Mouse (Mus musculus) ovary, adult 18-20 months (tissue): ENCODE results near the gene Srp68.

Source experiments
- DNase-seq: peaks from one replicate; pipeline ENCODE4 v3.0.0; 2022; ENCODE audit warnings: low spot score, mixed read lengths

Gene Srp68

DNA sequence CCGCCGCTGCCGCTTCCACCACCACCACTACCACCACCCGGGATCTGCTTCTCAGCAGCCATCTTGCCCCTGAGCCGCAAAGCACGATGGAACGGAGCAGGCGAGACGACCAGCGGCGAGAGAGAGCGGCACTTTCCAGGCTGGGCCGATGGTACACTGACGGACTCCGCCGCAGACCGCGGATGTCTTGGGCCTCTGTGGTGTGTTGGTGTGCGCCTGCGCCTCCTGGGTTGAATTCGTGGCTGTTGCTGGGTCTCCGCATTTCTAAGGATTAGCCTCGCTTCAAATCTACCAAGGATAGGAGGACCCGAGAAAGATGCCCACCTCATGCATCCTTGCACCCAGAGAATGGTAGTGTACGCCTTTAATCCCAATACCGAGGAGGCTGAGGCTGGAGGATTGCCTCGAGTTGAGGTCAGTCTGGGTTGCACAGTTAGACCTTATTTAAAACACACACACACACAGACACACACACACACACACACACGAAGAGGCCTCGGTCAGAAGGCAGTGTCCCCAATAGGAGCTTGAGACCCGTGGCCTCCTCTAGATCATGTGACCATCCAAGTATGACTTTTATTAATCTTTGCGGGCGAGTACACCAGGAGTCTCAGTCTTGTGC, at the start of gene Srp68:
TSS of gene Srp68 (minus strand) at position 173 of the 622 bp plus-strand sequence.
- DNase-seq: peak; percentile 87

DNA sequence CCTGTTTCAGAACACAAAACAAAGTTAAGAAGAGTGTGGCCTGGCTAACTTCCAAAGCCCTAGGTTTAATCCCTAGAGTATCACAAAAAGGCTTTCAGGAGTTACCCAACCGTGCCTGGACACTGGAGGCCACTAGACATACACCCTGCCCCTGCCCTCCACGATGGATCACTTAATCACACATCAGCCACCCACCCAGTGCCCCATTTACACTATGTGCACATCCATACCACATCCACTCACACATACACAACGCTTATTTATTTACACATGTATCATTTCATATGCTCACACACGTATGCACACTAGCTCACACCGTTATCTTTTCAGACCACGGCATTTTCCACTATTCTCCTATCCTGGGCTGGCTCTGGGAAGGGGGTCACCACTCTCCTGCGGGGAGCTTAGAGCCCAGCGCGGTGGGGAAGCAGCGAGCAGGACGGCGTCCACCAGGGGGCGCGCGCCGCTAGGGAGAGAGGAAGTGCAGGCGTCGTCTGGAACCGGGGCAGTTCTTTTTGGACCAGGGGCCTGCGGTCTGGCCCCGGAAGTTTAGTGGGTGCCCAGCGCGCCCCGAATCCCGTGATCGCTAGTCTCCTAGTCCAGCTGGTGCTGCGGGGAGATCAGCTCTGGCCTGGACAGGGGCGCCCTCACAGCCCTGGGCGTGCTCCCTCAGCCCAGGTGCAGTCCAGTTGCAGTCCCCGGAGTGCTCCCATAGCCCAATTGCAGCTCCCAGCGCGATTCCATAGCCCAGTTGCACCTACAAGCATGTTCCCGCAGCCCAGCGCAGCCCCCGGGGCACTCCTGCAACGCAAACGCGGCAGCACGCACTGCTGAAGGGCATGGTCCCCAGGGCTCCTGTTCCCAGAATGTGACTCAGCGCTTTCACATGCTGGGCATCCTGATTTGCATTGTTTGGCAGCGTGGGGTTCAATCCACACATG, 45.0 kb upstream of the Srp68 start:
- peak; percentile 54 for DNase-seq

DNA sequence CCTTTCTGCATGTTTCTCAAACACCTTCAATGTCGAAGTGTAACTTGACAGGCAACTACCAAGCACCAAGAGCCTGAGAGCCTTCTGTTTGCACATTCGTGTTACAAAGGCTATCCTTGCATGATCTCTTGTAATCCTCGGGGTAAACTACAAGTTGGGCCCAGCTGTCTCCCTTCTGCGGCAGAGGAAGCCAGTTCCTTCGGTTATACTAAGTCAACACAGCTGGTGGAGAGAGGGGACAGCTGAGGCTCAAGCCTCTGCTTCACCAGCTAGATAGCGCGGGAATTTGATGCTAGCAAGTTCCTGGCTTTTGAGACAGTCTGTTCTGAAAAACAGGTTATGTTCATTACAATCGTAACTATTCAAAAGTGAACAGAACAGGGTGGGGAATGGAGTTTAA, 38.3 kb upstream of the Srp68 start:
- no peak for DNase-seq

DNA sequence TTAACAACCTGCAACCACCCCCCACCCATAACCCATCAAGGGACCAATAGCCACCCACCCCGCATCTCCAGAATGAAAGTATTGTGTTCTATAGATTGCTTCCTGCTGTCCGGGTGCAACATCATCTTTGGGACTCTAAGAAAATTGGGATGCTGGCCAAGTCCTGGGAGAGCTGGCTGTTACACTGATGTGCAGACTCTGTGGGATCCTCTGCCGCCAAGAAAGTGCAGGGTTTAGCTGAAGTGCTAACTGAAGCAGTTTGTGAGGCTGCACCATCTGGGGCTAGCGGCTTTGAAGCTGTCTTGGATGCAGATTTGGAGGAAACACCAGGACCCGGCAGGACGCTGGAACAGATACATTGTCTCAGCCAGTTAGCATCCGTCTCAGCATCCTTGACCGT, 37.2 kb upstream of the Srp68 start:
- no peak for DNase-seq

DNA sequence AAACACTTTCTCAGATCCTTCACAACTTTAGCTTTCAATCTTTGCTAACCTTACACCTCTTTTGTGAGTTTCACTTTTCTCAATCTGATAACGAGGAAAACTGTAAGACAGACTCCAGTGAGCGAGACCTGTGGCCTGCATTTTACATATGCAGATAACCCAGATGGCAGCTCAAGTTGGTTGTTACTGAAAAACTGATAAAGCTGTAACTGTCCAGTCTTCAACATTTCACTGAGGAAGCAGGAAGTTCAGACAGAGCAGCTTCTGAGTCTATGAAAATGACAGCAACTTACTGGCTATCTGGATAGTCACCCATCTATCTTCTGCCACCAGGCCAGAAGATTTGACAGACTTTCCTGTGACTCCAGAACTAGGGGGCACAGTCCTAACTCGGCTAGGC, 35.6 kb upstream of the Srp68 start:
- DNase-seq: no peak

DNA sequence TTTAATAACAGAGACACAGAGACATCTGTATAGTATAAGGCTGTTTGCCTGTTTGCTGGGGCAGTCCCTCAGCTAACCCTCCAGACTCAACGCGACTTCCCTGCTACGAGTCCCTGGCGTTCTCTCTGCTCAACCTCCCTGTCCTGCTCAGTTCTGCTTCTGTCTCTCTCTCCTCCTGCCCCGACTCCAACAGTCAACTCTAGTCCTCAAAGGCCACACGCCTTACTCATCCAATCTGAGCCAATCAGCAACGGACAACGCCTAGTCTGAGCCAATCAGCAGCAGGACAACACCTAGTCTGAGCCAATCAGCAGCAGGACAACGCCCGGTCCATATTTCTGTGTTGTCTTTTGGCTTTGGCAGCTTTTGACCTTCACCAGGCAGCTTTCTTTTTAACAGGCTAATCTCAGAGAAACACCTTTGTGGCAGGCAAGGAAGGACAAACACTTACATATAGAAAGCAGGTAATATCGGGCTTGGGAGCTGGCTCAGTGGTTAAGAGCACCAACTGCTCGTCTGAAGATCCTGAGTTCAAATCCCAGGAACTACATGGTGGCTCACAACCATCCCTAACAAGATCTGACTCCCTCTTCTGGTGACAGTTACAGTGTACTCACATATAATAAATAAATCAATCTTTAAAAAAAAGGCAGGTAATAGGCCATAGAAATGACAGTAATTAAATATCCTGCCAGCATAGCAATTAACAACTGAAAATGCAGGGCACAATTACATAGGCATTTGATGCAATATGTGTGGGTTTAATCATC, 33.9 kb upstream of the Srp68 start:
- no peak for DNase-seq

DNA sequence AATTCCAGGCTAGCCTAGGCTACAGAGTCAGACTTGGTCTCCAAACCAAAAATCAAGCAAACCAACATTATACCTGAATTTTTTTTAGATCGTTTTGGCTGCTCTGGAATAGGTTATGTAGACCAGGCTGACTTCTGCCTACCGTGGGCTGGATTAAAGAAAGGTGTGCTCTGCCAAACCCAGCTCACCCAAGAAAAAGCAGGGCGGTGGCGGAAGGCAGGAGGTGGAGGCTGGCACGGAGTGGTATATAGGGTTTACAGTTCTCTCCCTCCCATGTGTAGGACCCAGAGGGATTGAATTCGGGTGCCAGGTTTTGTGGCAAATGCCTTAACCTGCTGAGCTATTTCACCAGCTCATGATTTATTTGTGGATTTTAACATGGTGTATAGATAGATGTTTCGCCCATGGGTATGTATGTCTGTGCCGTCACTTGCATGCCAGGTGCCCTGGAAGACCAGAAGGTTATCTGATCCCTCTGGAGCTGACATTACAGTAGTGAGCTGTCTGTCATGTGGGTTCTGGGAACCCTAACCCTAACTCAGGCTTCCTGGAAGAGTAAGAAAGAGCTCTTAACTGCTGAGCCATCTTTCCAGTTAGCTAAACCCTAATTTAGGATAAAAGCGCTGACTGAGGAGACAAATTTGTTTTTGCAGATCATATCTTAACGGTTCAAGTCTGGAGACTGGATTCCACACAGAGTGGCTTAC, 33.2 kb upstream of the Srp68 start, which contains the start of gene Exoc7:
TSS of gene Exoc7 (minus strand) at position 215 of the 707 bp plus-strand sequence.
- no peak for DNase-seq

DNA sequence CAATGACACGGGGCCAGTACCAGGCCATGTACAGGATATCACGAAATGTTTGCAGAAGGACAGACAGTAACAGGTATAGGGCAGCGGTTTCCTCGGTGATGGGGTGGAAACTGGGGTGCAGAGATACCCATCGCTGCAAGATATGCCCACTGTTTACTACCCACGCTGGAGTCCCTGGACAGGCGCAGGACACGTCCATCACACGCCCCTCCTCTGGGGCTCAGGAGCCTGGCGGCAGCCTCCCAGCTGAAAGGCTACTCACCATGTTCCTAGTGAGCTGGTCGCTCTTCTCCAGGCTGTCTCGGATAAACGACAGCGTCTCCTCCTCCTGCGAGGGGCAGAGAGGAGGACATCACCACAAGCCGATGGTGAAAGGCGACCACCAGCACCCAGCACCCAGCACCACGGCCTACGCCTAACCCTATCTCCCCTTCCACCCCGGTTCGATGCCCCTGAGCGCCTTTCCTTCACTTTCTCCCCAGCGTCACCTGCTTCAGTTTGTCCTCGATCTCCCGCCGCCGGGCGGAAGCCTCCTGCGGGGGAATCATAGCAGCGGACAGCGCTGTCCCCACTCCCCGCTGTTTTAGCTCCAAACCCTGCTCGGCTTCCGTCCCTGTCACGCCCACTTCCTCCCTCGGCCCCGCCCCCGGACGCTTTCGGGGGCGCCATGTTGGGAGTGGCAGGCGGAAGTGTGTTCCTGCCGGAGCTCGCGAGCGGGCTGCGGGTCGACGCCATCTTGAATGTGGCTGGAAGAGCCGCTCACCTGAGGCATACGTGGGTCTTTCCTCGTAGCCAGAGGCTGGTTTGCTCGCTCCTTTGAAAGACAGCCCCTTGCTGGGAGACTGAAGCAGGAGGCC, 32.3 kb upstream of the Srp68 start:
- peak; percentile 83 for DNase-seq

DNA sequence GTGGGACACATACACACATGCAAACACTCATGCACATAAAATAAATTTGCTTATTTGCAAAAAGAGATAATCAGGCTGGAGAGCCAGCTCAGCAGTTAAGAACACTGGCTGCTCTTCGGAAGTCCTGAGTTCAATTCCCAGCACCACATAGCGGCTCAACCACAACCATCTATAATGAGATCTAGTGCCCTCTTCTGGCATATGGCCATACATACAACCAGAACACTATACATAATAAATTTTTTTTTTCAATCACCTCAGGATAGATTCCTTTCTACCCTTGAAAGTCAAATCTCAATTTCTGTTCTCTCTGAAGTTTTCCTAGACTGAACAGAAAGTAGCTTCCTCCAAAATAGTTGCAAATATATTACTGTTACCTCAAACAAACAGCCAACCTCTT, 31.4 kb upstream of the Srp68 start:
- no peak for DNase-seq

DNA sequence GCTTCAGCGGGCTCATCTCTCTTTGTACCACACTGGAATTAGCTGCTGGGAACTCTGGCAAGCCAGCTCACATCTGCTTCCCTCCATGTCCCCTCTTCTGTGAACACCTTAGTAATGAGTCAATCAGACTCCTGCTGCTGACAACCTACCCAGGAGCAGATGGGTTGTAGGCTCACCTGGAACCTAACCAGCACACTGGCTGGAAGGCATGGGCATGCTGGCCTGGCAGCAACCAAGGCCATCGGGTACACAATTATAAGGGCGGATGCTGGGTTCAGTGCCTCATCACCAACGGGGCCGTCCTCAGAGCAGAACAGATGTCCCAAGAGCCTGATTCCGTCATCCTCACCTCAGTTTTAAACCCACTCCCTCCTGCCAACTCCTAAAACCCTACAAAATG, 24.6 kb upstream of the Srp68 start:
- DNase-seq: no peak

DNA sequence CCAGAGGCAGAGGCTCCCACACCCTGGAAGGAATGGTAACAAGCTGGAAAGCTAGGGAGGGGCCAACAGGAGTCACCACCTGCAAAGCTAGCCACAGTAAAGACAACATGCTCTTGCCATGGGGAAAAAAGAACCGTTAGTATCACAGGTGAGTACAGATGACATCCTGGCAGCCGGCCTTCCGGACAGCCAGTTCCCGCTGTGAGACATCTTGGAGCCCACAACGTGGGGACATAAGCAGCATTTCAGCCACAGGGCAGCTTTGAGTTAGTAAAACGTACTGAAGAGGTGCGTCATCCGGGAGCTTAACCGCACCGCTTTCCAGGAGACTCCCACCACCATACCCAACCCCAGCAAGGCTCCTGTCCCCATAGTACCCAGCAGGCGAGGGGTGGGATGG, 24.2 kb upstream of the Srp68 start:
- no peak for DNase-seq

DNA sequence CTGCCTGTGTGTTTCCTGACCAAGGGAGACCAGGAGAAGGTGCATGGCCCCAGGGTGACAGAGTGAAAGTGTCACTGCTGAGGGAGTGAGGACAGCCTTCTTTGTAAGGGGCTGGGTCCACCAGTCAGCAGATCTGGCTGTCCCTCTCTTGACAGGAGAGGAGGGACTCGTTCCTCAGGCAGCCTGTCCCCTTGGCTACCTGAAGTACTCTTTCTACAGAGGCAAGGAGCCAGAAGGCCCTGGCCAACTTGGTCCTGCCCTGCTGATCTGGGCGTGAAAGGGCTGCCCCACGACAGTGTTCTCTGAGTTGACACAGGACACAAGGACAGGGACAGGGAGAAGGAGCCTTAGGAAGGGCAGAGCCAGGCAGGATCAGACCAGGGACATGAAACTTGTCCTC, 23.0 kb upstream of the Srp68 start:
- no peak for DNase-seq

DNA sequence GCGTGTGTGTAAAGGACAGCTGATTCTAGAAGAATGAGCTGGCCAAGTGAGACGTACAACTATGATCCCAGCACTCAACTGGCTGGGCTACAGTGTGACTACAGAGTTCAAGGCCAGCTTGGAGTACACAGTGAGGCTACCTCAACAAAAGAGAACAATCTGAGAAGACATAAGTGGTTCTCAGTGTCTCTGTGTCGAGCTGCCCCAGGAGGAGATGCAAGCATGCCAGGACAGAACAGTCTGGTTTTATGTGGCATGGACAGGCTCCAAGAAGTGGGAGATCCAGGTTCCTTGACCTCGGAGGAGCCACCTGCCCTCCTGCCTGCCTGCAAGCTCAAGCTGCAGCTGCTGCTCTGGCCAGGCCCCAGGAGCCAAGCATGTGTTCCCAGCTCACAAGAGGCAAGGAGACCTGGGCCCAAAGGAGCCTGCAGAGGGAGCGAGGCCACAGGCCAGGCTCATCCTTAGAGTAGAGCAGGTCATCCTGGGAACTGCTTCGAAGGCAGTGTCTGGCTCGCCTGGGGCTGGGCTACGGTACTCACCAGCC, 22.2 kb upstream of the Srp68 start:
- DNase-seq: peak; percentile 43

DNA sequence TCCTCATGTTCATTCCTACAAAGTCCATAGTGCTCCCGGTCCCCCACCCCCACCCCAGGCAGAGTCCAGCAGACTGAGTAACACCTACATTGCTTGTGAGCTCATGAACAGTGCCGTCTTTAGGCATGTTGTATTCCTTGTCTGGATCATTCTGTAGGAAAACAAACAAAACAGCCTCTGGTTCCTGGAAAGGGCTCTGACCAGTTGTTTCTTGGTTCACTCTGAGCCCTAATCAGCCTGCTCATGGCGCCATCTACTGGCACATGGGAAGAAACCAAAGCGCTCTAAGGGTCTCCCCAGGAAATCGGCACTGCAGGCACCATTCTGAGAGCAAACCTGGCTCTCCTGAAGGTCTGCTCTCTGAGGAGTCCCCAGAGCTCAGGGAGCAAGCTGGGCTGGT, 20.3 kb upstream of the Srp68 start:
- DNase-seq: no peak

DNA sequence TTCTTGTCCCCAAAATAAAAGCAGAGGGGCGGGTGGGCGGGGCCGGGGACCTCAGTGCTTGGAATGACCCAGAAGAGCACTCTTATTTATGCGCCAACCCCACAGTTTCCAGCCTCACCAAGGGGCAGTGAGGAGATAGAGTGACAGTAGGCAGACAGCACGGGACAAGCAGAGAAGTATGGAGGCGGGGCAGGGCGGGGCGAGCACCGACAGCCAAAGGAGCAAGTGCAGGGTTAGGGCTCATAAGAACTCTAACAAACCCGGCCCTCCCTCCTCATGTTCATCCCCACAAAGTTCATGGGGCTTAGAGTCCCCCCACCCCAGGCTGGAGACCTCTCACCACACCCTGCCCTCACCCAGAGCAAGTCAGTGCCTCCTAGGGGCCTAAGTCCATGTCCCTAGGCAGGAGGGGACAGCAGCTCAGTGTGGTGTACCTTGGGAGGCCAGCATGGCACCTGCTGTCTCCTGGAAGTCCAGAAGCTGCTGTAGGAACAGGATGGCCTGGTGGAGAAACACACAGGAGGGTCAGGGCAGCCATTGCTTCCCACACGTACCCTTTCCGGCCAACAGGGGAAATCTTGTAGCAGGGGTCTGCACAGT, 19.6 kb upstream of the Srp68 start:
- DNase-seq: no peak

DNA sequence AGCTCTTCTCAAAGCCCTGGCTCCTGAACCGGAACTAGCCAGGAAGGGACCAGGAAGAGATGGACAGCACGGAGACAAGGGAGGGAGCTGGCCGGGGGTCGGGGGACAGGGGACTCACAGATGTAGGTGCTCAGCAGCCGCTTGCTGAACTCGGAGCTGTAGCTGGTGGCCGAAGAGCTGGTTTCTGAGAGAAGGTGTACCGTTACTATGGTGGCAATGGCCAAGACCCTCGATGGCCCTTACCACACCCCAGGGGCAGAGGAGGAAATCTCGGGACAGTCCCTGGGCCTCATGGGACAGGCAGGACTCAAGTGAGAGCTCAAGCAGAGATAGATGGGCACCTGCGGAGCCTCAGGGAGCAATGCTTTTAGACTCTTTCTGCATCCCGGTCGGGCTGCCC, 18.4 kb upstream of the Srp68 start:
- no peak for DNase-seq

DNA sequence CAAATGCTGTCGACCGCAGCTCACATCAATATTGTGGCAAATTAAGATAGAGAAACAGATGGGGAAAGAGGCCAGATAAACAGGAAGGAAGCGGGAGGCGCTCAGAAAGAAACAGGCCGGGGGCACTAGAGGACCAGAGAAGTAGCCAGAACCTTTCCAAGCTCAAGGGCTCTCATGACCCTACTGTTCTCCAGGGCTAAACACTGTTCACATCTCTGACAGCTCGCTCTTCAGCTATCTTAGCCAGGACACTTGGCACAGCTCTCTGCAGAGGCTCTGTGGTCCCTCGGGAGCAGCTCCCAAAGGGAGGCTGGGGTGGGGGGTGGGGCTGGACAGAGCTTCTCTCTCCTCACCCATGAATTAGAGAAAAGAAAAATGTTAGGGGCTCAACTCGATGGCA, 16.5 kb upstream of the Srp68 start:
- no peak for DNase-seq

DNA sequence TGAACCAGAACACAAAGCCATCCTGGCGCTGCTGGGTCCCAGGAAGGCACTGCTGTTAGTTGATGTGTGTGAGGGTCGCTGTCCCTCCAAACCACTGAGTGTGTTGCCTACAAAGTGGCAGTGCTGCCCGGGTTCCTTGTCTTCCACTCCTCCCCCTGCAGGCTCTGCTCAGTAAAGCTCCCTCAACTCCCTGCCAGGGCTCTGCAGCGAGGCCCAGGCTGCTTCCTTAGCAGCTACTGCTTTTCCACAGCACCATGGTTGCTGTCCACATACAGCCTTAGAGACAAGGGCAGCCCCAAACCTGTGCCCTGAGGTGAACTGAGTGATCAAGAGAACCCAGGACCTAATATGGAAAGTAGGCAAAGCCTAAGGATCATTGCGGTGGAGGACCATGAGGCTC, 13.3 kb upstream of the Srp68 start:
- DNase-seq: no peak

DNA sequence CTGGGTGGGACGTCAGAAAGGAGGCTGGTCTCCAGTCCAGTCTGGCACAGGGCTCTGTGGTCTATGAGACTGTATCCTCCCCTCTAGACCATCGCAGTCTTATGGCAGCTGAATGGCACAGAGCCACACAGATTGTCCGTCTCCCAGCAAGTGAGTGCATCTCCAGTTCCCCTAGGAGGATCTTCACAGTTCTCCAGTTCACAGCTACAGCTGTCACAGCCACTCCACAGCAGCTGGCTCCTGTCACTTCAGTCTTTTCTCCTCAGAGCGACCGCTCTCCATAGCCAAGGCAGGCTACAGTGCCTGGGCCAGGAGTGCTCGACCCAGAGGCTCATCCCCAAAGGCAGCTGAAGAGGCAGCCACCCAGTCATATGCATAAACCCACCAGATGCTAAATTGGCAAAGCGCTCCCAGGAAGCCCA, 11.8 kb upstream of the Srp68 start:
- DNase-seq: no peak

DNA sequence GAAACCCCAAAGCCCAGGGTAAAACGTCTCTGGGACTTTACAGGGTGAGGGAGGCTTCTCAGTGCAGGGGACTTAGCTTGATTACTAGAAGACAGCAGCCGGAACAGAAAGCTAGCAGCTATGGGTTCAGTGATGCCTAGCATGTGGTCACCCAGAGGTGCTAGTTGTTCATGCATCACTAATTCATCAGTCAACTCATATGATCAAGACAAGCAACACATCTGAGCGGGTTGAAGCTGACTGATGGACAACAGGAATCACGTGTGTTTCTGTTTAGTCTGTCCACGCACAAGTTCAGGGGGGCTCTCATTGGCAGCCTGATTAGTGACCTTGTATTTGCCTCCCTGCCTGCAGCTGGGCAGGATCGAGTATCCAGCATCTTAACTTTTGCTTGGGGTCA, 10.0 kb upstream of the Srp68 start:
- DNase-seq: no peak
